Mouse (Mus musculus) natural killer cell, adult 2 months (primary cell): Measurements from ENCODE around the gene Fgf14.
"Not testable (repeated sequence)": the region's sequence is repeated elsewhere in the genome, so short reads cannot be mapped to it uniquely, and the experiment has no call there.

ENCODE experiments used
- DNase-seq, 2 experiments: peaks; one replicate each; pipeline ENCODE4 v3.0.0; 2022; ENCODE audit warnings: low spot score in 2 of 2

Fgf14 gene

DNA sequence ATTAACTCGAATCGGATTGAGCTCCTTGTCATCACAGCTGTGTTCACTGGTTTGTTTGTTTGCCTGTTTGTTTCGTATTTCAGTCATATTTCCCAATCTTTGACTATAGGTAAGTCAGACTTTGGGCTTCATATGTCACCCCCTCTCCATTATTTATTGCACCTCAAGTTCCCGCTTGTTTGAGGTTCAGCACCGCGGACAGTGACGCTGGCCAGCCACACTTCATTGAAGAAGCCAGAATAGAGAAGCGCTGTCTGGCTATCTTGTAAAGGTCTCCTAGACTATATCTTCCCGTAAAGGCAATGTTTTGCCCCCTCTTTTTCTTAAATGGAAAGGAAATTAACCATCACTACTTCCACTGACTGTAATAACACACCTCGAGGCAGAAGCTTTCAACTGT, 481.6 kb downstream of the Fgf14 start:
- DNase-seq = no peak

DNA sequence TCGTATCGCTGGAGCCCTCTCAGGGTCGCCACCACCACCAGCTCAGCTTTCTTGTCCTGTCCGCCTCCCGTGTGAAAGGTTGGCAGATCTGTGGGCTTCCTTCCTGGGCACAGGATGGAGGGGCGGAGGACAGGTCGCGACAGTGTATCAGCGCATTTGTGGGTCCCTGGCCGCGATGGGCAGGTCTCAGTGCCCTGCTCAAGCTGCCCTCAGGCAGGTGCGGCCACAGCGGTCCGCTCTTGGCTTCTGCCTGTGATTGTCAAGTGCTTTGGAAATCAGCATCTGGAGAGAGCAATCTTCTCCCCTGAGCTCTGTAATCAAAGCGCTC, 484.1 kb downstream of the Fgf14 start:
- DNase-seq = no peak

- DNase-seq = no peak
Measured at GRCm38 (mm10) chr14:124191913-124192814, 484.8 kb downstream of the Fgf14 start.

DNA sequence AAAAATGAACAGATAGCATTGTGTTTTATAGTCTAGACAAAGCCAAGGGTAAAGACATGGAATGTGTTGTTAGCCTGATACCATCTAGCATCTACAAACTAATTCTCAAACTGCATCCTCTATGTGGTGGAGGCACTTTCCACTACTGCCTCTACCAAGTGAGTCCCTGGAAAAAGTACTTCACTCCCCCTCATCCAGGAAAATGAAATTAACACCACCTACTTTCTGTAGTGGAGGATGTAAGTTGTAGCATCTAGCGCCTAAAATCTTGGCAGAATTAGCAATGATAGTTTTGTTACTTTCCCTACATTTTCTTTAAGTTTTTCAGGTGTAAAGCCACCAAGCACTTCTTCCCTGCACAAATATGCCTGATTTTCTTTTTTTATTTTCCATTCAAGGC, 496.7 kb downstream of the Fgf14 start:
- no peak for DNase-seq

DNA sequence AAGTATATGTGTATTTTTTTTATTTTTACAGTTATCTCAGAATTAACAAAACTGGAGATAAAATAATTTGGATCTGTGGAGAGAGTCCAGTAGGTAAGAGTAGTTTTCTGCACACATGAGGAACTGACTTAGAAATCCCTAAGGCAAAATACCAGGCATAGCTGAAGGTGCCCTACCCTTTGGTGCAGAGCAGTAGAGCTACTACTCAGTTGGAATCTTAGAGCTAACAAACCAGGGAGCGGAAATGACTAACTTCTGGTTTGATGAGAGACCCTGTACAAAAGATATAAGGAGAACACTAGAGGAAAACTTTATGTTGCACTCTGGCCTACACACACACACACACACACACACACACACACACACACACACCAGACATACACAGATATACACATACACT, 502.8 kb downstream of the Fgf14 start:
- no peak for DNase-seq

- DNase-seq = no peak
Measured at GRCm38 (mm10) chr14:124163618-124164185, 513.2 kb downstream of the Fgf14 start.

GRCm38 (mm10) chr14:124147378-124147777, 529.5 kb downstream of the Fgf14 start:
- DNase-seq = no peak

DNA sequence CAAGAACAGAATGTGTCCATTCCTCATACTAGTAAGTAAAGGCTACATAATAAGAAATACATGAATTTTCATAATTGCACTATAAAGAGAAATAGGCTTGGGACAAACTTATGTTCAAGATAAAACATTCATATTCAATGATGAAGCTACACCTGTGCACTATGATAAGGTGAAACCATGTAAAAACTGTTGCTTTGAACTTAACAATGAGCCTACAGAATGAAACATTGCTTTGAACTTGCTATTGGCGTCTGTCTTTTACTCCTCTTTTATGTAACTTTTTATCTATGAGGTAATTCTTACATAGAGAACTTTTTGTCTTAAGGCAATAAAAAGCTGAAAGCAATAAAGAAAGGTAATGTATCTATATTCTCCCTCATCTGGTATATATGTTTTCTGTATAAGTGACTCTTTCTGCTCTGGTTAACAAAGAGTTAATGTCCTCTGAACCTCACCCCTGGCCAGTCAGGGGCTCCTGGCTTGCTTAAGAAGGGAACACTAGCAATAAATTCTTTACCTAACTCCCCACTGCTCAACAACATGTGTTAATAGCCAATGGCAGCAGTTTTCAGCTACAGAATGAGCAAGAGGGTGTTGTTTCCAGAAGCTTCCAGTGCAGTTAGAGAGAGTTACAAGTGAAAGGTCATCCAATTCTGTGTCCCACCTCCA, 569.6 kb downstream of the Fgf14 start:
- no peak for DNase-seq

DNA sequence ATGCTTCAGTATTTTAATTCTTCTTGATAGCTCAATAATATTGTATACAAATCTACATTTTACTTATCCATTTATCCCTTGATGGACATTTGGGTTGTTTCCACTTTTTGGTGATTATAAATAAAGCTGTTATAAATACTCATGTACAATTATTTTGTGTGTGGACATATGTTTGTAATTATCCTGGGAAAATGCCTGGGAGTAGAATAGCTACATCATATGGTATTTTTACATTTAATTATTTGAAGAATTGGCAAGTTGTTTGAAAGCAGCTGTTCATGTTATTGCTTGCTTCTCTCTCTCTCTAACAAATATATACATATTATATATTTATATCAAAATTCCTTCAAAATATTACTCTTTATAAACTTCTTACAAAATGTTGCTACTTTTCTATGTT, 593.8 kb downstream of the Fgf14 start:
- no peak for DNase-seq

DNA sequence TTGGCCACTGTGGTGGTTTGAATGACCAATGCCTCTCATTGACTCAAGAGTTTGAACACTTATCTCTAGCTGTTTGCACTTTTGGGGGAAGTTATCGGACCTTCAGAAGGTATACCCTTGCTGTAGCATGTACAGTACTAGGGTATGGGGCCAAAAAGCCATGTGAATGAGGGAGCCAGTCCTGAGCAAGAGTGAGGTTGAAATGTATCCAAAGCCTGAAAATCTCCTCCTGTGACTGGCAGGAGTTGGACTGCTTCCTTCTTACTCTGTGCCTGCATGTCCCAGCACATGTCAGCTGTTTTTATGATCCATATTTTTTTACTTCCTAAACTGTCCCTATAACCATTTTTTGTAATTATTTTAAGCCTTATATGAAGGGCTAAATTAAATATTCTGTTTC, 632.9 kb downstream of the Fgf14 start:
- DNase-seq = no peak

DNA sequence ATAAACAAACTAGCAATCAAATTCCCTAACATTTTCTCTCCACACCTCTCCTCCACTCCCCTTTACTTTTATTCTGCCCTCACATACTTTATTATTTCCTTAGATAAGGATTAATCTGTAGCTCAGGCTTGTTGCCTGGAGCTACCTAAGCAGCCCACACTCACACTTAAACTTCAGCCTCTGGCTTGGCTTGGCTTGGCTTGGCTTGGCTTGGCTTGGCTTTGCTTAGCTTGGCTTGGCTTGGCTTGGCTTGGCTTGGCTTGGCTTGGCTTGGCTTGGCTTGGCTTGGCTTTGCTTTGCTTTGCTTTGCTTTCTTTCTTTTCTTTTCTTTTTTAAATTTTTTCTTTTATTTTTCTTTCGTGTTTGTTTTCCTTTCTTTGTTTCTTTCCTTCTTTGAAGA, 636.3 kb downstream of the Fgf14 start:
- no peak for DNase-seq

GRCm38 (mm10) chr14:124037434-124037833, 639.5 kb downstream of the Fgf14 start:
- DNase-seq = no peak

- no peak for DNase-seq
Measured at GRCm38 (mm10) chr14:124036575-124037205, 640.2 kb downstream of the Fgf14 start.

GRCm38 (mm10) chr14:124033302-124033701, 643.6 kb downstream of the Fgf14 start:
- DNase-seq = not testable (repeated sequence)

GRCm38 (mm10) chr14:124027886-124028670, 648.8 kb downstream of the Fgf14 start:
- DNase-seq = no peak

- no peak for DNase-seq
Measured at GRCm38 (mm10) chr14:123990591-123991195, 686.2 kb downstream of the Fgf14 start.

DNA sequence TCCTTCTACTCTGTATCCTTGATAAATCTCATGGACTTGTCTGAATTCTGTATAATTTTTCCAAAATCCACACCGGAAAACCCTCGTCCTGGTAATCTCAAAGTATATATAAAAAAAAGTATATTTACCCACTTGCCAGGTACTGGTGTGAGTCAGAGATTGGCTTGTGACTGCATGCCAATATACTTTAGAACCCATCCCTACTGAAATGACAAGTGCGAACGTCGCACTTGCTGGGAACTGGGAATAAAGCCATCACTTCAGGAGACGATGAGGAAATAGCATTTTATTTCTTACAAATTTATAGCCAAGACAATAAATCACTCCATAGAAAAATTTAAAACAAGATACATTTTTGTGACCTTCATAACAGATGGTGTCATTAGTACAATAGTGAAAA, 708.9 kb downstream of the Fgf14 start:
- DNase-seq = no peak

GRCm38 (mm10) chr14:123966531-123966930, 710.4 kb downstream of the Fgf14 start:
- DNase-seq = no peak
